Mouse (Mus musculus) brain, embryonic 14.5 days (tissue): ENCODE results near the gene Ephb3. TPM values are rescaled to one million over a fixed set of nuclear protein-coding genes. Genes with fewer than 3 reads are reported as not detected.

Experiments used
- DNase-seq: peaks from one replicate; pipeline ENCODE4 v3.0.0-alpha.2; 2011; ENCODE audit warnings: low read depth
- CTCF ChIP-seq: fragments of 200-500 bp; IDR thresholded peaks from 2 replicates; pipeline ENCODE4 v1.5.1; 2012; ENCODE audit warnings: inconsistent platforms, mild to moderate bottlenecking, moderate library complexity, borderline replicate concordance; ENCODE audit not compliant: insufficient read depth, insufficient read length; ENCODE audit errors: extremely low read depth
- POLR2A ChIP-seq: fragments of 200-500 bp; IDR thresholded peaks from 2 replicates; pipeline ENCODE4 v1.6.1; 2012; ENCODE audit warnings: mild to moderate bottlenecking, inconsistent platforms, borderline replicate concordance; ENCODE audit not compliant: poor library complexity, insufficient read depth, insufficient read length, severe bottlenecking; ENCODE audit errors: extremely low read depth
- polyA plus RNA-seq: library from polyadenylated mRNA; depleted of rRNA; stranded (reverse); fragments of >200 nt; gene quantifications from 2 replicates; pipeline ENCODE4 v1.2.3, GENCODE M21; 2012; rRNA removed

Ephb3 gene
- polyA plus RNA-seq, 1 experiment, result 24.8 TPM

- TF ChIP-seq POLR2A (no peak), CTCF (no peak)
- DNase-seq, result no peak
Observed at GRCm38 (mm10) chr16:21248713-21249531, 44.4 kb downstream of the Ephb3 start.

- TF ChIP-seq POLR2A (no peak), CTCF (no peak)
- DNase-seq, result no peak
Observed at GRCm38 (mm10) chr16:21252401-21252955, 47.9 kb downstream of the Ephb3 start.

GRCm38 (mm10) chr16:21255574-21256304 is 51.2 kb downstream of the Ephb3 start:
- TF ChIP-seq CTCF (no peak), POLR2A (no peak)
- no peak for DNase-seq

GRCm38 (mm10) chr16:21256514-21257305 is 52.2 kb downstream of the Ephb3 start:
- TF ChIP-seq CTCF (no peak), POLR2A (no peak)
- no peak for DNase-seq

- no peak for DNase-seq
- TF ChIP-seq POLR2A, result no peak
Observed at GRCm38 (mm10) chr16:21265417-21265816, 60.9 kb downstream of the Ephb3 start.

- no peak for DNase-seq
- TF ChIP-seq CTCF (no peak), POLR2A (no peak)
Observed at GRCm38 (mm10) chr16:21269775-21270174, 65.2 kb downstream of the Ephb3 start.

GRCm38 (mm10) chr16:21271773-21272247 is 67.3 kb downstream of the Ephb3 start:
- TF ChIP-seq CTCF, result no peak
- no peak for TF ChIP-seq POLR2A
- peak; percentile 73 for DNase-seq

- DNase-seq, result peak; percentile 59
- TF ChIP-seq POLR2A (no peak), CTCF (no peak)
Observed at GRCm38 (mm10) chr16:21272748-21273147, 68.2 kb downstream of the Ephb3 start.

Other genes with a start within 250 kb of the Ephb3 start
- 0.05 TPM in 1 of 2 replicates, not detected in the other for gene Teddm3, start 50.8 kb upstream of the Ephb3 start, polyA plus RNA-seq
- 23.6 and 30.4 TPM in 2 replicates for gene Vps8, start 218.4 kb downstream of the Ephb3 start, polyA plus RNA-seq